Mouse (Mus musculus): Measurements from ENCODE around the gene Rhebl1.

The Rhebl1 gene

DNA sequence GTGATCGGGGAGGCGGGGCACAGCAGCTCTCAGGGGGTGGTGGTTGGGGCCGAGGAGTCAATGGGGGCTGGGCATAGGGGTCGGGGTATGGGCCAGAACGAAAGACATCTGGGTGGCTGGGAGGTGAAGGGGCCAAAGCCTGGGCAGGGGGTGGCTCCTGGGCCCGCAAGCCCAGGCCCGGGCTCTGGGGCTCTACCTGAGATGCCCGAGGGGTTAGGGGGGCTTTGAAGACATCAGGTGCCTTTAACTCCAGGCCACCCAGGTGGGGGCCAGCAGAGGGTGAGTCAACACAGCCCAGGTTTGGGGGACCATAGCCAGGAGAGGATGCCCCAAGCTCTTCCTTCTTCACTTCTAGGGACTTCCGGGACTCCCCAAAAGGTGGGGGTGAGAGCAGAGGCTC is 41.6 kb downstream of the Rhebl1 start:
- intact Hi-C loops (cut with DNase I): no loop called here

DNA sequence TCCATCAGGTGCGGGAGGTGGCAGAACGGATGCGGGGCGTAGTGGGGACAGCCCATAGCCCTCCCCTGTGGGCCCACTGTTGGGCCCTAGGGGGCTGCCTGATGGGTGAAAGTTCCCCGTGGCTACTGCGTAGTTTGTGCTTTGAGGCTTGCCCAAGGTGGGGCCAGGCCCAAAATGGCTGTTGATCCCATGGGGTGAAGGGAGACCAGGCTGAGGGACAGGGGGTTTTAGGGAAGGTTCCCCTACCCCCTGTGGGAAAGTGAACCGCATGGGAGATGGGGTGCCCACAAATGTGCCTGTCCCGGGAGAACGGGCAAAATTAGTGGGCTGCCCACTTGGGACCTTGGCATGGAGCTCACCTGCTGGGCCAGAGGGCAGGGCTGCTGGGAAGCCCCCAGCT is 42.3 kb downstream of the Rhebl1 start:
- intact Hi-C loops (cut with DNase I): no loop called here

DNA sequence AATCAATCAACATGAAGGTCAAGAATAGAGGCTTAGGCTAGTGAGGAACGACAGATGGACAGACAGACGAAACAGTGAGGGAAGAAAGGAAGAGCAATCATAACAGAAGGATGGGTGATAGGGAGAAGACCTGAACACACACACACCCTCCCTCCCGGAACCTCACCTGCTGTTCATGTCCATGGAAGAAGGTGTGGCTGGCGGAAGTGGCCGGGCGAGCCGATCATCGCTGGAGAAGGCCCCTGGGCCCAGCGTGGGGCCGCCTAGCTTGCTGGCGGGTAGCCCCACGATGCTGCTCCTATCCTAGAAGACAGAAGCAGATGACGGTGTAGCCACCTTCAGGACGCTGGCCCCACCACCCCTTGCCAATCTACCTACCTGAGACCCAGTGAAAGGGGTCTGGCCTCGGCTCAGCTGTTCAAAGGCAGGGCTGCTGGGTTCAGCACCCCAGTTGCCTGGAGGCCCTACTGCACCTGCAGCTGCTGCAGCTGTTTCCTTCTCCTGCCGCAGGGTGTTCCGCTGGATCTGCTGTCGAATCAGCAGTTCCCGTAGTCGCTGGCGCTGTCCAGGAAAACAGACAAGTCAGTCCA is 43.0 kb downstream of the Rhebl1 start:
- intact Hi-C loops (cut with DNase I): no loop called here

DNA sequence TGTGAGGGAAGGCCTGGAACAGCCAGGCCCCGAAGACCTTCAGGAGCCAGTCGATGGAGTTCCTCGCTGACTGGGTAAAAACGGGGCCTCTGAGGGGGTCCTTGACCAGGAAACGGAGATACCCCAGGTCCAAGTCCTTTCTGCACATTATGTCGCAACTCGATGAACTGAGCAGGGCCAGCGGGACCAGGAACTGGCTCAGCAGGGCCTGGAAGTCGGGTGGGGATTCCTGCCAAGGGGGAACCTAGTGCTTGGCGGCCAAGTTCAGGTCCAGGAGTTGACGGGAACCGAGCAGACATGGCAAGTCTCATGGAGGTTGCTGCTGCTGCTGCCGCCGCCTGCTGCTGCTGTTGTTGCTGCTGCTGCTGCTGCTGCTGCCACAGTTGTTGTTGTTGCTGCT is 43.7 kb downstream of the Rhebl1 start:
- intact Hi-C loops (cut with DNase I): no loop called here

DNA sequence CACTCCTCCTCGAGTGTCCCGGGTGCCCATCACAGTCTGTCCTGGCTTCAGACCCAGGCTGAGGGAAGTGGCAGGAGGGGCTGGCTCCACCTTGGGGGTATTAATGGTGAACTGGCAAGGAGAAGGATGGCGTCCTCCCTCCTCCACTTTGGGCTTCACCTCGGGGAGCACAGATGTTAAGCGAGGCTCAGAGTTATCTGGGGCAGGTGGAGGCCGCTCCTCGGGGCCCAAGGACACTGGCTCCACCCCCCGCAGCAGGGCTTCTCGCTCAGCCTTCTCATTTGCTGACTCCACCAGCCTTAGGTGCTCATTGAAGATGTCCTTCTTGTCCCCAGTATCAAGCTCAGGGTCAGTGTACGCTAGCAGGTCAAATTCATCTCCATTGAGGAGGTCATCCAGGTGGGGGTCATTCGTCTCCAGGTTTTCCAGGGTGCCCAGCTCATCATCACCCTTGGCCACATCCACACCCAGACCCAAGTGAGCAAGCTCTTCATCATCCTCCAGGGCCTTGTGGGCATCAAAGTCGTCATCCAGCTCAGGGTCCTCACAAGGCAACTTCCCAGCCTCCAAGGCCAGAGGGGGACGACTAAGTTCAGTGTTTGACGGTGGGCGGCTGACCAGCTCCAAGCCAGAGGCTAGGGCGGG is 44.3 kb downstream of the Rhebl1 start:
- intact Hi-C loops (cut with DNase I): no loop called here

DNA sequence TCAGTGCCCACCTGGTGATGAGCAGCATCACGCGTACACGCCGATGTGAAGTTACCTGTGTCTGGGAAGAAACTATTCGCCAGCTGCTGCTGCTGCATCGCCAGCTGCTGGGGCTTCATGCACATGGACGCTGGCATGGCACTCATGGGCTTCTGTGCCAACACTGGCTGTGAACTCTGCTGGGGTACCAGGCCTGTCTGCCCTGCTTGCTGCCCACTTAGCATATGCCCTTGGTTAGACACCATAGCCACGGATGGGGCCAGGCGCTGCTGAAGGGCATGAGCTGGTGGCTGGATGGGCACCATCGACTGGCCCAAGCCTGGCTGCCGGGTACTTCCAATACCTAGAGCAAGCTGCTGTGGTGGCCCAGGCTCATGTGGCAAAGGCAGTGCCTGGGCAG is 45.2 kb downstream of the Rhebl1 start:
- intact Hi-C loops (cut with DNase I): no loop called here

DNA sequence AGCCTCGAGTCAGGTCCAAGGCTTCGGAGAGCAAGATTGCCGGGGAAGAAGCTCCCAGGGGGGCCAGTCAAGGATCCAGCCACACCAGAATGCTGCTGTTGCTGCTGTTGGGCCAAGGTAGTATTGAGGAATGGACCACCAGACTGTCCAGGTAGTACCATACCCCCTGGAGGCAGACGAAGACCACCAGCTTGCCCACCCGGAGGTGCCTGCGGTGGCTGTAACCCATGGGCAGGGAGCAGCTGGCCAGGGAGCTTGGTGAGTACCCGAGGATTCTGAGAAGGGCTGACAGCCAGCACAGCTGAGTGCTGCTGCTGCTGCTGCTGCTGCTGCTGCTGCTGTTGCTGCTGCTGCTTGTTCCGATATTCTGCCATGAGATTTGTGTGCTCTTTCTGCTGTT is 48.2 kb downstream of the Rhebl1 start:
- intact Hi-C loops (cut with DNase I): no loop called here

DNA sequence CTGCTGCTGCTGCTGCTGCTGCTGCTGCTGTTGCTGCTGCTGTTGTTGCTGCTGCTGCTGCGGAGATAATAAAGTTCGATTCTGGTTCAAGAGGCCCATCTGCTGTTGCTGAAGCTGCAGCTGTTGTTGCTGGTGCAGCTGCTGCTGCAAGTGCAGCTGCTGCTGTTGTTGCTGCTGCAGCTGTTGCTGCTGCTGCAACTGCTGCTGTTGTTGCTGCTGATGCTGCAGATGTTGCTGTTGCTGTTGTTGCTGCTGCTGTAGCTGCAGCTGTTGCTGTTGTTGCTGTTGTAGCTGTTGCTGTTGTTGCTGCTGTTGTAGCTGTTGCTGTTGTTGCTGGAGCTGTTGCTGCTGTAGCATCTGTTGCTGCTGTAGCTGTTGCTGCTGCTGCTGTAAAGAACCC is 49.2 kb downstream of the Rhebl1 start:
- intact Hi-C loops (cut with DNase I): no loop called here

DNA sequence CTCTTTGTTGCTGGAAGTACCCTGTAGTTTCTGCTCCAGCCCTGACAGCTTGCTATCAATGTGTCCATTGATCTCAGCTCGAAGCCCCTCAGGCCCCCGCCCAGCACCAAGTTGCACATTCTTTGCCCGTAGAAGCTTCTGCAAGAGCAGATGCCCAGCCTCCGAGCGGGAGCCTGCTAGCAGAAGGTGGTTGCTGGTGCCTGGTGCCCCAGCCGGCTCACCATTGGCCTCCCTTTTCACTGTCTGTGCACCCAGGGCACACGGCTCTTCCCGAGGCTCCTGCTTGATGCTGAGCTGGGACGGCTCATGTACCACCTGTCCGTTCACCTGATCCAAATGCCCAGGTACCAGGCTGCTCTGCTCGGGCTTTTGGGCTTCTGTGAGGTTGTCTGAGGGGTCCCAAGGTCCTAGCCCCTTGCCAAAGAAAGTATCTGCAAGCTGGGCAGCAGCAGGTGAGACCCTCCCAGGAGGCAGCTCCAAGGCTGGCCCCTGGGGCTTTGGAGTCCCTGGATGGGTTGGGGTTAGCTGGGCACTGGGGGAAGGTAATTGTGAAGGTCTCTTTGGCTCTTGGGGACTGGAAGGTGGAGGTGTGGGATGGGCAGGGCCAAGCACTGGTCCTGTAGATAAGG is 50.6 kb downstream of the Rhebl1 start:
- intact Hi-C loops (cut with DNase I): no loop called here

DNA sequence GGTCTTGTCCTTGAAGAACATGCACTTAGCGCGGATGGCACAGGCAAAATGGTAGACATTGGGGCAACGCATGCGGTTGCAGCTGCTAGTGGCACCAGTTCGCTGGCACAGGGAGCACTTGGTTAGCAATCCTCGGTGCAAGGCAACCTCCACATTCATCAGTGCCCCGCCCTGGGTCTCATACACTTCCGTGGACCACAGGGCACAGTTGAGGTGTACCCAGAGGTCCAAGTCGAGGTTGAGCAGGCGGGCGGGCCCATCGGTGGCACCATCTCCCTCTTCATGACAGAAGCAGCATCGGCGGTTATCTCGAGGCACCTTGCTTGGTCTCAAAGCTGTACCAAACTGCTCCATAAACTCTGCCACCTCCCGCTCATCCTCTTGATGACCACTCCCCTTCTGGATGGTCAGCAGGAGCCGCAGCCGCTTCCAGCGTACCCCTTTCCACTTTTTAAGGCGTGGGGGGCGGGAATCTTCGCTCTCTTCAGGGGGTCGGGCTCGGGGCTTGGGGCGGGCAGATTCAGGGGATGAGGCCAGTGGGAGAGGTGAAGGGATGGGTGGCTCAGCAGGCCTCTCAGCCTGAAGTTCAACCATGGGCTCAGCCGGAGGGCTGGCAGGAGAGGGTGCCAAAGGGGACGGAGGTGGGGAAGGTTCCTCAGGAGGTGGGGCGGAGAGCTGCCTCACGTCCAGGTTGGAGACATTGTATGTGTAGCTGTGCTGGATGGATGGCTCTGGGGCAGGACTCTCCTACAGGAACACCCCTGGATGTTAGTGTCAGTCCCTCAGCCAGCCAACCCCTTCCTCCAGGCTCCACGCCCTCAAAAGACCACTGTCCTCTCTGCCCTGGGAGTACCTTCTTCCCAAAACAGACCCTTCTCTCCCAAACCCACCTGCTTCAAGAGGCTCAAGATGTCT is 54.4 kb downstream of the Rhebl1 start:
- intact Hi-C loops (cut with DNase I): no loop called here

DNA sequence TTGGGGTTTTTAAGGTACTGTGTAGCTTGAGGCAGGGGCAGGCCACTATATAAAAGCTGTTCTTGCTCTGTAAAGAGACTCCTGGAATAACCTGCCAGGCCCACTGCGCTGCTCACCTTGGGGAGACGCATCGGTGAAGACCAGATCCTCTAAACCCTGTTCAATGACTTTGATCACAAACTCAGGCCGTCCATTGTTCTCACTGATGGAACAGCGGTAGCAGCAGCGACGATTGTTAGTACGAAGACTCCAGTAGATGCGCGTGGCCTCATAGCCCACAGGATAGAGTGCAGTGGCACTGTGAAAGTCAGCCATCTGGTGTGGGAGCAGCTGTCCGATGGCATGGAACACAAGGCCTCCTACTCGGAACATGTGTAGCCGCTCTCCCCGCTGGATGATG is 55.2 kb downstream of the Rhebl1 start:
- intact Hi-C loops (cut with DNase I): no loop called here

DNA sequence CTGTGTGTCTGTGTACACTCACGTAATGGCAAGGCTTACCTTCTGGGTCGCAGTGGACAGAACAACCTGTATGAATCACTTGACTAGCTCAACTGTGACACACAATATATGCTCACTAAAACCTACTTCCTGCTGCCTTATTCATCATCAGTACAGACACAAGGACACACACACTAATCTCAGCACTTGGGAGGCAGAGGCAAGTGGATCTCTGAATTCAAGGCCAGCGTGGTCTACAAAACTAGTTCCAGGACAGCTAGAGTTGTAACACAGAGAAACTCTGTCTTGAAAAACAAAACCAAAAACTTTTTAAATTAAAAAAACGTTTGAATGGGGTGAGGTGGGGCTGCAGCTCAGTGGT is 56.6 kb downstream of the Rhebl1 start:
- intact Hi-C loops (cut with DNase I): no loop called here

DNA sequence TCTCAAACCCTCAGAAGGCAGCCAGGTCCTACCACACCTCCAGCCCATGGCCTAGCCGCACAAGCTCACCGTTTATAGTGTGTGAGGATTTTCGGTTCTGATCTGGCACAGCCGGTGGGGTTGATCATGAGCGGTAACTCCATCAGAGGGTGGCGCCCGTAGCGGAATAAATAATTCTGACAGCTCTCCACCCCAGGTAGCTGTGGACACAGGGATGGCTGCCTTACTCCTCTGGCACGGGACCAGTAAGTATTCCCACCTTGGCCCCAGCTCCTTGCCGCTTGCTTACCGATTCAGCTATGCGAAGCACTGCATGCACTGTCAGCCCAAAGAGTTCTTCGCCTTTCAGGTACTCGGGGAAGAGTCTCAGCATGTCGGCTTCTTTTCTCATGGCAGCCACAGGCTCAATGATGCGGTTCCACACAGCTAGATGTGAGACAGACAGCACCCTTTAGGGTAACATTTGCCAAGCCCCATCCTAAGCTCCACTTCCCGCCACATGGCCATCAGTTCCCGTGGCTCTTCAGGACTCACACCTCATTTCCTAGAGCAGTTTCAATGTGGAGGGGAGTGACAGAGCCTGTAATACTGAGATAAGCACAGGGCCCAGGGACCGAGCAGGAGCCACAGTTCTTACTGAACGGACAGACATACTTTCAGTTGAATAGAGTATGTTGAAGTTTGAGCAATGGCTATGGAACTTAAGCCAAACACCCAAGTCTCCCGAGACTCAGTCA is 57.2 kb downstream of the Rhebl1 start:
- intact Hi-C loops (cut with DNase I): no loop called here

DNA sequence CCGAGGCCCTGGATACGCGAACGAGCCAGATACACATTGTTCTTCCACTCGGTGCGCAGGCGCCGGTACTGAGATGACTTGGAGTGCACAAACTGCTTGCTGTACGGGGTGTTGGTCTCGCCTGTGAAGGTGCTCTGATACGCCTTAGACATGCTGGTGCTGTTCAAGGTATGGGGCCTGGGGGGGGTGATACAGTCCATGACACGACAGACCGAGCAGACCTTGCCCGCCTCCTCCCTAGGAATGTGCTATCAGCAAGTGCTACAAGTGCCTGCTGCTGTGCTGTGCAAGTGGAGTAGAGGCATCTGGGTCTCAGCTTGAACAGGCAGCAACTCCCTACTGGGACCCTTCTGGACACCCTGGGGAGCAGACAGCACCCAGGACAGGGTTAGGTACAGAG is 59.0 kb downstream of the Rhebl1 start:
- intact Hi-C loops (cut with DNase I): no loop called here

DNA sequence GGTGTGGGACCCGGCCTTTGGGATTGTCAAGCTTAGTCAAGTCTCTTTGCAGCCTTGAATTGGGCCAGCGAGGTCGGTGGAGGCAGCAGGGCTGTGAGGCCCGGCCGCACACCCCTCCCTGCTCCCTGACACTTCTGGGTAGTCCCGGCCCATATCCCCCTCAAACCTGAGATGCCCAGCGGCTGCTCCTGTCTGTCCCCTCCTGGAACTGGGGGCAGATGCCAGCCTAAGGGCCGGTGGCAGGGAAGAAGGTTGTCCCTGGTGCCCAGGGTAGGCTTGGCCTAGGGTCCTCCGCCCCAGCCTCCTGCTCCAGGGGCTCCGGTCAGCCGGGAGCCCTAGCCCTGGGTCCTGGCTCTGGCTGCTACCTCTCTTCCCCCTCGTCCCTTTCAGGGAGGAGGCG is 60.3 kb downstream of the Rhebl1 start:
- intact Hi-C loops (cut with DNase I): loop anchor here (5.0 kb wide), 1 partner anchor 33 kb away; no protein-coding TSS in a partner anchor

DNA sequence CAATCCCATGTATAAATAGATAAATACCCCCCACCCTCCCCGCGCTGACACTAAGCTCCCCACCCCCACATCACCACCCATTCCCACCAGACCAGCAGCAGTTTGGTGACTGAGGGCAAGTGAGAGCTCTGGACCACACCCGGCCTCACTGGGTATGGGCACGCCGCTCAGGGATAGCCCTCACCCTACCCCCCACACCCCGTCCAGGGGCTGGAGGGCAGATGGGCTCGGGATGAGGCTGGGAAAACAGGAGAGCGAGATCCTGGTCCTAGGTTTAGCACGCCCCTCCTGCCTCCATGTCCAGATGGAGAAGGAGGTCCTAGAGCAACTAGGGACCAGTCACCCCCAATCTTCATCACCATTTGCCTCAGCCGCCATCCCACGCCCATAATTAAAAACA is 61.1 kb downstream of the Rhebl1 start:
- intact Hi-C loops (cut with DNase I): loop anchor here (5.0 kb wide), 1 partner anchor 34 kb away; no protein-coding TSS in a partner anchor

DNA sequence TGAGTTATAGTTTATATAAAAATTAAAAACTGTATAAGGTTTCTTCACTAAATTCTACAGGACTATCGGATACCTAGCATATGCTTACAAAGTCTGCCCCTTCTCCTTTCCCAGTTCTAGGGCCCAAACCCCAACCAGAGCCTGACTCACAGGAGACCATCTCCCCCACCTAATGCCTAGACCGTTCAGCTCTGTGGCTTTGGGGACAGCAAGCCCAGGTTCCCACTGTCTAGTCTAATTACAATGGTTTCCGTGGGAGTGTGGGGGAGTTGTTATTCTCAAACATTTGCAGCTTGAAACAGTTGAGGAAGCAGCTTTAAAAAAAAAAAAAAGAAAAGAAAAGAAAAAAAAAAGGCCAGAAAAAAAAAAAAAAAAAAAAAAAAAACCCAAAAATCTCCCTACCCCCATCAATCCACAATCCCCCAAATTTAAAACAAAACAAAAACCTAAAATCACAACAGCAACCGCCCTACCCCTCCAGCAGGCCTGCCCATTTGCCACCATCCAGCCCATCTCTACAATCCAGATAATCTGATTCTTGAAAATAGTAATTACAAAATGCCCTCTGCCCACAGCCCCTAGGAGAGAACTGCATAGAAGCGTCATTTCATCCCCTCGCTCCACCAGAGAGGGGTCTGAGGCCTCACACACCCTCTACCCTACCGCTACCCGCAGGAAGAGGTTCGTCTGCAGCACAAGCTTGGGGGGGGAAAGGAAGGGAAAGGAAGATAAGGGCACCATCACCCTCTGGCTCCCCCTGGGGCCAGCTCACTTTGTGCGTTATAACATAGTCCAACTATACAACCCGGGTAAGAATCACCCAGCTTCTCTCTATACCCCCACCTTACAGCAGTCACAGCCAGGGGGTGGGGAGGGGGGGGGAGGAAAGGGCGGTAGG is 61.9 kb downstream of the Rhebl1 start:
- intact Hi-C loops (cut with DNase I): loop anchor here (5.0 kb wide), 1 partner anchor 35 kb away; no protein-coding TSS in a partner anchor

DNA sequence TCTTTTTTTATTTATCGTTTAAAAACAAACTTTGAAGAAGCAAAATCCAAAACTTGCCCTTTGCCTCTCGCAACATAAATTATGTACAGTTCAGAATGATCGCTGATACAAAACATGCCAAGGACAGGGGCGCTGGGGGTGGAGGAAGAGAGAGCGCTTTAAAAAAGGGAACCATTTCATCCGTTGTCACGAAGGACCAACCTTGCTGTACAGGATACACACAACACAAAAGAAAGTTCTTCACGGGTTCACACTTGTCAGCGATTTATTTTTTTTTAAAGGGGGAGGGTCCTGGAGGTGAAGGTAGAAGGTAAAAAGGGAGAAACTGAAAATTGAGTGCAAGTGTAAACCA is 62.7 kb downstream of the Rhebl1 start:
- intact Hi-C loops (cut with DNase I): loop anchor here (5.0 kb wide), 1 partner anchor 36 kb away; no protein-coding TSS in a partner anchor

DNA sequence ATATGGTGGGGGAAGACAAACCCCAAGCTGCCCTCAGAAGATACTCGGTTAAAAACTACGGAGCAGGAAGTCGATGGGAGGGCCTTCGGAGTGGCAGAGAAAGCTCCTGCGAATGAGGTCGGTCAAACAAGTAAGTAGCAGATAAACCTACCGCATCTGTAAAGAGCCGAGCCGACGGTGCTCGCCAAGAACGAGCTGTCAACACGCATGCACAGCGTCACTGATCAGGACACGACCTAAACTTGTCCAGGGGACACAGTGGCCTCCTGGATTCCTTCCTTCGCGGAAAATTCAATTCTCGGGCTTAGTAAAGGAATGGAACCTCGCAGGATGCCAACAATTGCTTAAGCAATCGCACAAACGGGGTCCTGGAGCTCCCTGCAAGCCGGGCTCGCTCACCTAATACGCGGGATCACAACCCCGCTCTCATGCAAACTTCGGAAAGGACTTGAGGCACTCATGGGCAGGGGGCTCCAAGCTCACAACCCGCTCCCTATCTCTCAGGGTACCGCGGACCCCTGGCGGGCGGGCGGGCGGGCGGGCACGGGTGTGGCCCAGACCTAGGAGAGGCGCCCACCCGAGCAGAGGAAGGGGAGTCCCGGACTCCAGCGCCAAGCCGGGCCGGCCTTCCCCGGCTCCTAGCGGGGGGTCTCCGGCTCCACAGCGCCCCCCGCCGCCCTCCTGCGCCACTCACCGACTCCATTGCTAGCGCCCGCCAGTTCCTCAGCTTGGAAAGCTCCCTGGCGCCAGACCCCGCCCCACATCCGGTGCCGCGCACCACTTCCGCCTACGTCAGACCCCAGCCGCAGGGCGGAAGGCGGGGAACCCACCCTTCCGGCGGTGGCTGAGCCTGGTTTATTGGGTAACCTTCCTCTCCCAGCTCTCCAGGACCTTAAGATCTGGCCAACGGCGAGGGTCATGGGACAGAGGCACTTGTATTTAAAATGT is 63.3 kb downstream of the Rhebl1 start, which contains the start of gene Prkag1:
TSS of gene Prkag1 (minus strand) at position 786 of the 948 bp plus-strand sequence.
- intact Hi-C loops (cut with DNase I): loop anchor here (5.0 kb wide), 1 partner anchor 36 kb away; no protein-coding TSS in a partner anchor
